7 mouse cellular contexts compared by ENCODE assay signal in the genomic region with DNA sequence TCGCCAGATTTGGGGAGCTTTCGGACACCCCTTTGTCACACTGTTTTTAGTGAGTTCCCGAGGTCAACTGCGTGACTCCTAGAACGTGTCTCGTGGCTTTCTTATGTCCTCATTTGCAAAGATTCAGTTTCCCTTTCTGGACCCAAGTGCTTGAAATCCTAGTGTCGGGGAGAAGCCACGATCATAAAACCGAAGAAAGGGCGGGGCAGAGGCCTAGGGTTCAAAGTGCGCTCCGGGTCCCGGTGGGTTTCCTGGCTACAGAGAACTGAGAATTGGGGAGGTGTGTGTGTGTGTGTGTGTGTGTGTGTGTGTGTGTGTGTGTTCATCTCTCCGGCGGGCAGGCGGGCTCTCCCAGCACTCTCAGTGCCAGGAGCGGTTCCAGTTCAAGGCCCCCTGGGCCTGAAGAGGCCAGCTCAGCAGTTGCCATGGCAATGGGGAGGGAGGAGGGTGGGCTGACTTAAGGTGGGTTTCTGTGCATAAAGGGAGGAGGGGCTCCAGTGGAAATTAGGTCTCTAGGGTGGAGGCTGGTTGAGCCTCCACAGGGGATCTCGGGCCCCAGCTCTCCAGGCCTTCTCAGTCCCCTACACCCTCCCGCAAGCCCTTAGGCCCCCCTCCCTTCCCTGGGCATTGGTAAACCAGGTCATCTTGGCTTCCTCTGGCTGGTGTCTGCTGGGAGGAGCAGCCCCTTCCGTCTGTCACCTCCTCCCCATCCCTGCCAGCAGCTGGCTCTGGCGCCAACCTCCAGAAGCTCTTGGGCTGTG. TPM values are rescaled to one million over a fixed set of nuclear protein-coding genes. Genes with fewer than 3 reads are reported as not detected.
DNase-seq lines count a peak whose midpoint lies in the region; ATAC-seq and TF ChIP-seq lines count a peak whose summit lies in the region.

No protein-coding gene starts in this region.

- peaks cover 45% of the 10 kb centered on the region for H3K27me3 ChIP-seq in hindbrain, embryonic 10.5 days (ENCODE audit: insufficient read depth, poor library complexity, severe bottlenecking)
- peaks cover 32% of the 10 kb centered on the region for H3K27me3 ChIP-seq in liver, embryonic 13.5 days

- TF ChIP-seq CTCF in olfactory bulb, adult 2 months (IDR thresholded peaks at IDR 0.05; ENCODE audit: insufficient read depth, low read depth, low read length), result no peak

- peak overlapping the region; percentile 90 for H3K4me2 ChIP-seq in liver, embryonic 13.5 days

- WGBS in hindbrain, embryonic 10.5 days, result 5% methylated on average over 21 of the region's 21 CpGs
- 22% methylated on average over 19 of the region's 21 CpGs for WGBS in liver, embryonic 13.5 days (ENCODE audit: insufficient replicate concordance)
- WGBS in olfactory bulb, adult 2 months, result 38% methylated on average over 21 of the region's 21 CpGs

- no peaks in the 10 kb centered on the region for H3K36me3 ChIP-seq in hindbrain, embryonic 10.5 days
- no peaks in the 10 kb centered on the region for H3K36me3 ChIP-seq in liver, embryonic 13.5 days

- ATAC-seq in common myeloid progenitor, adult 5-6 weeks (replicated peaks; ENCODE audit: low read depth, poor library complexity, severe bottlenecking), result 0 out of 2 replicates have a peak, but pooled peaks have one; percentile 13
- ATAC-seq in liver, embryonic 13.5 days (ENCODE audit: low read depth), result no peak

- no peak overlapping the region for H3K9ac ChIP-seq in liver, embryonic 13.5 days

- no peaks in the 10 kb centered on the region for H3K9me3 ChIP-seq in hindbrain, embryonic 10.5 days
- H3K9me3 ChIP-seq in liver, embryonic 13.5 days (replicated peaks), result no peaks in the 10 kb centered on the region; the same call in 1 of the 2 replicates

- DNase-seq in 416B (ENCODE audit: low read depth) (peak; percentile 63), MN1 (ENCODE audit: low spot score) (peak; percentile 78)
- DNase-seq in hindbrain, embryonic 10.5 days (ENCODE audit: low spot score), result peak; percentile 53
- DNase-seq in liver, embryonic 13.5 days, result no peak
- no peak for DNase-seq in layer of hippocampus, postnatal 36 days

- H3K27ac ChIP-seq in hindbrain, embryonic 10.5 days, result peak overlapping the region; percentile 62; the same call in 1 of the 2 replicates
- H3K27ac ChIP-seq in liver, embryonic 13.5 days, result no peak overlapping the region
- 0 out of 2 replicates have a peak overlapping the region, but pooled peaks have one; percentile 10 for H3K27ac ChIP-seq in olfactory bulb, adult 2 months (ENCODE audit: insufficient read depth, low read depth, low read length)

- TF ChIP-seq POLR2A in olfactory bulb, adult 2 months (IDR thresholded peaks at IDR 0.05; ENCODE audit: insufficient read depth, low read depth, low read length), result no peak

- H3K4me3 ChIP-seq in hindbrain, embryonic 10.5 days, result peak overlapping the region; percentile 63
- peak overlapping the region; percentile 60 for H3K4me3 ChIP-seq in liver, embryonic 13.5 days (replicated peaks)
- peak overlapping the region; percentile 81 for H3K4me3 ChIP-seq in olfactory bulb, adult 2 months (ENCODE audit: insufficient read depth, low read depth, low read length)

- H3K4me1 ChIP-seq in hindbrain, embryonic 10.5 days (replicated peaks), result peaks cover 37% of the 10 kb centered on the region
- peaks cover 33% of the 10 kb centered on the region for H3K4me1 ChIP-seq in liver, embryonic 13.5 days (replicated peaks)
- peaks cover 17% of the 10 kb centered on the region for H3K4me1 ChIP-seq in olfactory bulb, adult 2 months (ENCODE audit: control insufficient read depth, insufficient read depth, low read length)

RNA-seq across cellular contexts. Expression of a gene that starts 1.4 kb away (rescaled TPM):
- total RNA-seq in common myeloid progenitor, adult 5-6 weeks (2017), result 23.9 and 35.9 TPM in 2 replicates
- 4.8 and 5.5 TPM in 2 replicates for polyA plus RNA-seq in hindbrain, embryonic 10.5 days (2016; fragmentation: Nextera tagmentation; extraction: Ambion mirVana)
- polyA plus RNA-seq in liver, embryonic 13.5 days (2015; fragmentation: Nextera tagmentation; extraction: Ambion mirVana), result 1.0 and 1.4 TPM in 2 replicates
- polyA plus RNA-seq in olfactory bulb, adult 2 months (2012; ENCODE audit: insufficient read depth, insufficient read length, low replicate concordance, missing spikeins), result not detected in 2 replicates
- total RNA-seq in layer of hippocampus, postnatal 36 days (2021), result 1 to 10 TPM; 2.2 to 3.2 TPM

RNA-seq across cellular contexts. Expression of a gene that starts 30.8 kb away (rescaled TPM):
- total RNA-seq in common myeloid progenitor, adult 5-6 weeks (2017), result not detected in 2 replicates
- 1.1 and 1.8 TPM in 2 replicates for polyA plus RNA-seq in hindbrain, embryonic 10.5 days (2016; fragmentation: Nextera tagmentation; extraction: Ambion mirVana)
- 0.17 and 0.21 TPM in 2 replicates for polyA plus RNA-seq in liver, embryonic 13.5 days (2015; fragmentation: Nextera tagmentation; extraction: Ambion mirVana)
- not detected in 2 replicates for polyA plus RNA-seq in olfactory bulb, adult 2 months (2012; ENCODE audit: insufficient read depth, insufficient read length, low replicate concordance, missing spikeins)
- total RNA-seq in layer of hippocampus, postnatal 36 days (2021), result not detected

RNA-seq across cellular contexts. Expression of a gene that starts 31.4 kb away (rescaled TPM):
- 158 and 163 TPM in 2 replicates for total RNA-seq in common myeloid progenitor, adult 5-6 weeks (2017)
- 288 and 292 TPM in 2 replicates for polyA plus RNA-seq in hindbrain, embryonic 10.5 days (2016; fragmentation: Nextera tagmentation; extraction: Ambion mirVana)
- 171 and 189 TPM in 2 replicates for polyA plus RNA-seq in liver, embryonic 13.5 days (2015; fragmentation: Nextera tagmentation; extraction: Ambion mirVana)
- polyA plus RNA-seq in olfactory bulb, adult 2 months (2012; ENCODE audit: insufficient read depth, insufficient read length, low replicate concordance, missing spikeins), result not detected in 2 replicates
- total RNA-seq in layer of hippocampus, postnatal 36 days (2021), result 10 to 100 TPM; 64.0 to 75.6 TPM

RNA-seq across cellular contexts. Expression of a gene that starts 46.8 kb away (rescaled TPM):
- not detected in 2 replicates for total RNA-seq in common myeloid progenitor, adult 5-6 weeks (2017)
- polyA plus RNA-seq in hindbrain, embryonic 10.5 days (2016; fragmentation: Nextera tagmentation; extraction: Ambion mirVana), result 0.09 and 0.26 TPM in 2 replicates
- polyA plus RNA-seq in liver, embryonic 13.5 days (2015; fragmentation: Nextera tagmentation; extraction: Ambion mirVana), result 3.4 and 3.8 TPM in 2 replicates
- polyA plus RNA-seq in olfactory bulb, adult 2 months (2012; ENCODE audit: insufficient read depth, insufficient read length, low replicate concordance, missing spikeins), result not detected in 2 replicates
- total RNA-seq in layer of hippocampus, postnatal 36 days (2021), result not detected

RNA-seq across cellular contexts. Expression of a gene that starts 50.8 kb away (rescaled TPM):
- 48.9 and 57.0 TPM in 2 replicates for total RNA-seq in common myeloid progenitor, adult 5-6 weeks (2017)
- polyA plus RNA-seq in hindbrain, embryonic 10.5 days (2016; fragmentation: Nextera tagmentation; extraction: Ambion mirVana), result 54.3 and 59.7 TPM in 2 replicates
- polyA plus RNA-seq in liver, embryonic 13.5 days (2015; fragmentation: Nextera tagmentation; extraction: Ambion mirVana), result 44.9 and 46.4 TPM in 2 replicates
- polyA plus RNA-seq in olfactory bulb, adult 2 months (2012; ENCODE audit: insufficient read depth, insufficient read length, low replicate concordance, missing spikeins), result not detected in 2 replicates
- 10 to 100 TPM; 14.5 to 17.3 TPM for total RNA-seq in layer of hippocampus, postnatal 36 days (2021)

Comparison
In these comparisons a context has a peak if more than half of its experiments do, and no peak if none do; other contexts are left out.
1. DNase-seq: peak in 416B (single experiment), MN1 (single experiment) and hindbrain, embryonic 10.5 days (single experiment); none in liver, embryonic 13.5 days (single experiment) and layer of hippocampus, postnatal 36 days (0 of 2).
2. RNA of a gene that starts 31.4 kb away (polyA plus RNA-seq): 288 to 292 TPM in hindbrain, embryonic 10.5 days and 171 to 189 TPM in liver, embryonic 13.5 days; not detected in olfactory bulb, adult 2 months; every median in the first group is over 100 times any median in the second.
3. Peak in every context shown above with its lines, with median percentiles within 50 percentile points of each other: H3K4me3 ChIP-seq.